Mouse (Mus musculus) thymus, adult 2 months (tissue): ENCODE measurements around the gene Kif1bp.

Experiments
- CTCF ChIP-seq: fragments of 200-500 bp; IDR thresholded peaks from 2 replicates; pipeline ENCODE4 v1.5.1; 2012; ENCODE audit warnings: mild to moderate bottlenecking, control low read depth, low read length, moderate library complexity, borderline replicate concordance; ENCODE audit not compliant: control insufficient read depth, poor library complexity, insufficient read depth; ENCODE audit errors: extremely low read depth
- POLR2A ChIP-seq: fragments of 200-500 bp; IDR thresholded peaks from 2 replicates; pipeline ENCODE4 v1.6.1; 2012; ENCODE audit warnings: mild to moderate bottlenecking, low read length, control low read depth, moderate library complexity; ENCODE audit not compliant: control insufficient read depth, poor library complexity, insufficient read depth; ENCODE audit errors: extremely low read depth

DNA sequence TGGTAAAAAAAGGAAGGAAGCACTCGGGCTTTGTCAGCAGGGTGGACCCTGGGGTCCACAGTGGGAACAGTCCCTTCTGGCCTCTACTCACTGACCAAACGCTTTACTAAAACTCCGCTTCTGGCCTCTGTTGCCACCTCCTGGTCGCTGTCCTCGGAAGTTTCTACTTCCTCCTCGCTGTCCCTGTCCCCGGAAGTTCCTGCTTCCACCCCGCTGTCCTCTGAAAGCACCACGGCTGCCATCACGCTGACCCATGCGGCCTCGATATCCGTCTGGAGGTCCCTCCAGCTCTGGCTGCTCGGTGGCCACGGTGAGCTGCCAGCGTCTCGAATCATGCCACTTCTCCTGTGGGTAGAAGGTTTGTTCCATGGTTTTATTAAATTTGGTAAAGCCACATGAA lies 4.0 kb upstream of the Kif1bp start:
- no peak for TF ChIP-seq POLR2A
- TF ChIP-seq CTCF: no peak
